Mouse (Mus musculus) CD4-positive, CD25-positive, alpha-beta regulatory T cell, adult 4 months (primary cell): Measurements from ENCODE around the gene Gramd1b. TPM values are rescaled to one million over a fixed set of nuclear protein-coding genes. Genes with fewer than 3 reads are reported as not detected.

ENCODE experiments used
- ATAC-seq: one replicate; pipeline ENCODE4 v1.8.0; 2017
- polyA plus RNA-seq, 2 experiments: library from polyadenylated mRNA; unstranded; fragments of 100-300 nt; shearing (Covaris generic); gene quantifications; one replicate each; pipeline ENCODE4 v1.2.1; 2017

Gene Gramd1b
- polyA plus RNA-seq, 2 experiments from 2014 or later: 57.6 to 69.2 TPM

DNA sequence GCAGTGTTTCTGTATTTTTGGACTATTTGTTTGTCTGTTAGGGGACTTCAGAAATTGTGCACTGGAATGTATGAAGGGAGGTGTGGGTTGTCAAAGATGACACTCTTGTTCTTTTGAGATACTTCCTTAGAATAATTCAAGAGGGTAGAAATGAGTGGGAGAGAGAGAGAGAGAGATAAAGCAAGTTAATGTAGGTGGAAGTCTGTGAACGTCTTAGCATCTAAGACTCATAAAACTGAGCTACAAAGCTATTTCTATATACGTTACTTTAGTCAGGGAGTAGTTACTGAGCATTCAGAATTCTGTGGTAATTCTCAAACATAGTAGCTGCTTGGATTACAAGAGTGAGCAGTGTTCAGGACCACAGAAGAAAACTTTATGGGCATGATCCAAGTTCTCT lies 19.2 kb downstream of the Gramd1b start:
- no peak for ATAC-seq

- no peak for ATAC-seq
These were observed 21.7 kb downstream of the Gramd1b start for GRCm38 (mm10) chr9:40509479-40509878.

GRCm38 (mm10) chr9:40506576-40506975 lies 24.6 kb downstream of the Gramd1b start:
- no peak for ATAC-seq

DNA sequence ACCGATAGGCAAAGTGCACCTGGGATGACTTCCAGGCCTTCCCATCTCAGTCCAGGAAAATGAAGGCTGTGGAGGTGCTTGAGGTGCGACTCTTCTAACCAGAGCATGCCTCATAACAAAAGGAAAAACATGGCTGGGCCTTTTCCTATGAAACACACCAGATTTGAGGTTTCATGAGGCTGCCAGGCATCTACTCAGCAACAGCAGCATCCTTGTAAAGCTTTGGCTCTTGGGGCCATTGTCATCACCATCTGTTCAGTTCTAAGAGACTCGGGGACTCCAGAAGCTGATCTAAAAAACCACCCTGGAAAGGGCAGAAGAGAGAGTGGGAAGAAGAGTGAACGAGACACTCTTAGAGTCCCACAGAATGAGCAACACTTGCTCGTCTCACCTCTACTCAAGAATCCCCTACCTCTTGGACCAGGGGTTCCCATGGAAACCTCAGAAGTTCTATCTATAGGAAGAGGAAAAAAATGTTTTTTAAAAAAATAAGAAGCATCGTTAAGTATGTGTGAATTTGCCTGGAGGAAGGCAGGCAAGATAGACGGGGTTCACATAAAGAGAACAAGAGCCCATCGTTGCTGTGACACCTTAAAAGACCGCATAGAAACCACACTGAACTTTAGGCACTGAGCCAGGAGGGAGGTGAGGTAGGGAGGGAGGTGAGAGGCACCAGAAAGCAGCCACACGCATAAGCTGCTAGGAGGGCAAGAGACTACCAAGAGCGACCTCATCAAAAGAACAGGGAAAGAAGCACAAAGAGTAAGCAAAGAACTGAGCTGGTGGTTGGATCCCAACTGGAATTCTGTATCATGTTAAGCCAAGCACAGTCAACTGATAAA lies 25.5 kb downstream of the Gramd1b start:
- no peak for ATAC-seq

DNA sequence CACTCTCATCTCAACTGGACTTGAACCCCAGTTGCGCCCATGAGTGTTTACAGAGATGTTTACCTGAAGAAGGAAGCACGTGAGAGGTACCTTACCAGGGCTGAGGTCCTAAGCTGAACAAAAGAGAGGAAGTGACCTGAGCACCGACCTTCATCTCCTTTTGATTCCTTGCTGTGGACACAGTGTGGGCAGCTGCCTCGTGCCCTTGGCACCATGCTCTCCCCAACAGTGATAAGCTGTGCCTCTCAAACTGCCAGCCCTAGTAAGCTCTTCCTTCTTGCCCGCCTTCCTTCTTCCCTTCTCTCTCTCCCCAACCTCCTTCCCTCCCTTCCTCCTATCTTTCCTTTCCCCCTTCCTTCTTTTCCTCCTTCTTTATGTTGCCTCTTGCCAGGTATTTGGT lies 26.3 kb downstream of the Gramd1b start:
- no peak for ATAC-seq

GRCm38 (mm10) chr9:40500691-40501090 lies 30.5 kb downstream of the Gramd1b start:
- ATAC-seq: no peak

DNA sequence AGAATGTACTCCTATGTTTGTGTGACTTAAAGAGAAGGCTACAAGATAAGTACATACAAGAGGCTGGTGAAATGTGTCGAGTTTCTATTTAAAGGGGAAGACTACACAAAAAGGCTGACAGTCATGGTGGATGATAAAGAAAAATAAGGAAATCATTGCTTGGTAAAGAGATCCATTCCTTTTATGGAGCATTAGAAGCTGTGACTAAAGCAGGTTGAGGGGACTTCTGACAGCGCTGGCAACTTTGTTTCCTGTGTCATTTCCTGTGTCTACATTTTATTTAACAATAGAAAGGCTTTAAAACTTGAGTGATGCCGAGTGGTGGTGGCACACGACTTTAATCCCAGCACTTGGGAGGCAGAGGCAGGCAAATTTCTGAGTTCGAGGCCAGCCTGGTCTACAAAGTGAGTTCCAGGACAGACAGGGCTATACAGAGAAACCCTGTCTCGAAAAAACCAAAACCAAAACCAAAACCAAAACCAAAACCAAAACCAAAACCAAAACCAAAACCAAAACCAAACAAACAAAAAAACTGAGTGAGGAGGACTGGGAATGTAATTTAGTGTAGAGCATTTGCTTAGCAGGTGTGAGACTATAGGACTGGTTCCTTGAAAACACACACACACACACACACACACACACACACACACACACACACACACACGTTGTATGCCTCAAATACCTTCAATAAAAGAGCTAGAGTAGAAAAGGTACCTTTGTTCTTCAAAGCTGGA lies 48.7 kb downstream of the Gramd1b start:
- ATAC-seq: peak; percentile 82

GRCm38 (mm10) chr9:40481271-40481670 lies 49.9 kb downstream of the Gramd1b start:
- ATAC-seq: no peak

GRCm38 (mm10) chr9:40479333-40479732 lies 51.9 kb downstream of the Gramd1b start:
- peak; percentile 74 for ATAC-seq

GRCm38 (mm10) chr9:40478146-40478900 lies 52.9 kb downstream of the Gramd1b start:
- ATAC-seq: no peak

GRCm38 (mm10) chr9:40477611-40478010 lies 53.6 kb downstream of the Gramd1b start:
- no peak for ATAC-seq

GRCm38 (mm10) chr9:40476098-40476497 lies 55.1 kb downstream of the Gramd1b start:
- ATAC-seq: no peak

DNA sequence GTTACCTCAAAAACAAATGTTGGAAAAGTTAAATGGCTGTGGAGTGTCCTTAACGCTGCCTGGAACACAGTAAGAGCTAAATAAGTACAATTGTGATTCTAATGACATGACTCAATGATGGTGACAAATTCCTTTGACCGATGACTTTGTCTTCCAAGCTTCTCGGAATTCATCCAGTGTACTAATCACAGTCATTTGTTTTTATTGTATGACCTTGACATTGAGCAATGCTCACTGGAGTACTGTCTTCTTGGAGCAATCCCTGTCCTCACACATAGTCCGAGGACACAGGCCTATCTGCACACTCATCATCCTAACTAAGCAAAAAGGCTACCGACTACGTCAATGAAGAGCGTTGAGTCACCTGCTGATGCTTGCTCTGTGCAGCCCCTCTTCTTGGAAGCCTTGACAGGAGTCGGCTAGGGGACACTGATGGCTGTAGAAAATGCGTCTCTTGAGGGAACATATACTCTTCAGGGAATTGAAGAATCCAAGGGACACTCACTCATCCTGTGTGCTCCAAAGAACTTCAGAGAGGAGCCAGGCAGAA lies 58.1 kb downstream of the Gramd1b start:
- no peak for ATAC-seq

DNA sequence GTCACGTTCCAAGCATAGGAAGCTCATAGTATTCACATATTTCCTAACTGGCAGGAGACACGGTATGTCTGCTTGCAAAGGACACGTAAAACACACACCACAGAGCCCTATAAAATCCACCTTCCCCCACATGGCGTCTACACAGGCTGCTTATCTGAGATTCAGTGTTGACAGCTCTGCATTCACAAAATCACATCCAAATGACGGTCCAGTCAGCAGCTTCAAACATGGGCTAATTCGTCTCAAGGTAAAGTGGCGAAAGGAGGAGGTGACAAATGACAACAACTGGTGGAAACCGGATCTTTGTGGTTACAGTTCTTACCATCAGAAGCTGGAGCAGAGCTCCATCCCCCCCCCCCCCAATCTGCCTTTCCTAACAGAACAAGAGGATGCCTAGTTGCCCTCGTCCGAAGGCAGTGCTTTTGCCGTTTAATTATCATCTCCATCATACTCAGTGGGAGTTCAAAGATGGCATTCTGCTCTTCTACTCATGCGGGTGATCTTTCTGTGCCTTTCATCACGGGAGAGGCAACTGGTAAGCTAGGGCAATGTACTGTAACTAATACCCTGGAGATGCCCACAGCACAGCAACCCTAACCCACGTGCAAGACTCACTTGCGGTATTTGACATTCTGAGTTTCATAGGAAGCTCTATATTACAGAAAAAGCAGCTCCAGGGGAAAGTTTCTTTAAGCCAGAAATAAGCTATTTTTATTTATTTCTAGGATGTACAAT lies 61.6 kb downstream of the Gramd1b start:
- no peak for ATAC-seq

GRCm38 (mm10) chr9:40466782-40467181 lies 64.4 kb downstream of the Gramd1b start:
- ATAC-seq: no peak

- no peak for ATAC-seq
These were observed 65.6 kb downstream of the Gramd1b start for GRCm38 (mm10) chr9:40465596-40465995.

DNA sequence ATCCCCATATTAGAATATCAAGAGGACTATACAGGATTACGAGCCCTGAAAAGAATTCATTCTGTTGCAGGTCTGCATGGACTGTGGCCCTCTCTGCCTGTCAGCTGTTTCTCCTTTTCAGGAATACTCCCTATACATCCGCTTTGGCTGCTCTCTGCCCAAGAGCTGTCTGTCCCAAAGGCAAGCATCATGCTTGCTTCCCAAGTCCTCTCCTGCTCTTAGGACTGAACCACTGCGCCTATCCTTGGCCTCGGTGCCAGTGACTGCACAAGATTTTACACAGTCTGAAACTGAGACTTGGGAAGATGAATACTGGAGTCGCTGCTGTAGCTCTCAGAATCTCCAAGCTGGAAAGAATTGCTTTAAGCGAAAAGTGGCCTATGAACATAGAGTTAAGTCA lies 68.8 kb downstream of the Gramd1b start:
- no peak for ATAC-seq

DNA sequence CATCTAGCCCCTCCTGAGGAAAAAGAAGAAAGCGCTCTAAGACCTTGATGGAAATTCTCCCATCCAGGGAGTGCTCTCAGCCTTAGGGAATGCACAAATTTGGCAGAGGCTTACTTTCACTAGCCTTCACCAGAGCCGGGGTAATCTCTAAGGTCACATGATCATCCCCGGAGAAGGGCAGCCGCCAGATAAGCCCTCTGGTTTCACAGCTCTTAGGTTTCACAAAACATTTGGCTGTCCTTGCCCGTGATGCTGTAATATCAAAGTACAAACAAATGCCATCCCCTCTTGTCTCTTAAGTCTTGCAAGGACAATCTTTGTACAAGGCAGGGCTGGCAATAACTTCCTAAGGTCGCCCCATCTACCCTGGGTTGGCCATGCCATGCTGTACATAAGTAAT lies 70.4 kb downstream of the Gramd1b start:
- no peak for ATAC-seq

DNA sequence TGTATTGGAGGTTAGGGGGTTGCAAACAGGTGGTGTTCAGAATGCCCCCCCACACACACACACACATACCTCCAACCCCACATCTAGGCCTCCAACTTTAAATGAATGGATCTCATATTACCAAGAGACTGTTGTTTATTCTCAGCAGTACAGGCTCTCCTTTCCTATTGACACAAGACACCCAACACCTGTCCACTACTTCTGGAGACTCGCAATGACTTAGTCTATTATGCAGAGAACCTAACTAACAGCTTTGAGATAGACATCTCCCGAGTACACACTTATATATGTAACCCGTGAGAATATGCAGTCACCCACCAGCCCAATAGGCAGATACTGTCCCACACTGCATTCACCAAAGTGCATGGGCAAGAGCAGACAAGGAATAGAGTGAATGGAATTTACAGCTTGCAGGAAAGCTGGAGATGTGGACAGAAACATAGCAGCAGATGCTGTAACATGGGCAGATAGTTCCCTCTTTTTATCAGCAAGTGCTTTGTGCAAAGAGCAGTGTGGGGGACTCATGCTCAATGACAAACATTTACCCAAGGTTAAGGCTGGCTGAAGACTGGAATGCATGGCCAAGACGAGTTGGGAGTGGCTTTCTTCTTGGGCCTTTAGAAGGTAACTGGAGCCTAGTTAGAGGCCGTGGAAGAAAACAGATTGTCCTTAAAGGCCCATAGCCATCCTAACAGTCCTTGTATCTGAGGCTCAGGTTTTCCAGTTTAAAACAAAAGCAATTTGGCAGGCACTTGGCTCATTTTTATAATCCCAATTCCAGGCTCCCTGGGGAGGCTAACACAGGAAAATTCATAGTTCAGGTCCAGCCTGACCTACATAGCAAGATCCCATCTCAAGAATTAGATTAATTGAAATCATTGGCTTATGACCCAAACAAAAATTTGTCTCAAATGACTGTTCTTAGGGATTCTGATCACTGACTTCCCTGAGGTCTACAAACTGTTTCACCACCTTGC lies 71.6 kb downstream of the Gramd1b start:
- ATAC-seq: no peak

GRCm38 (mm10) chr9:40458559-40459303 lies 72.5 kb downstream of the Gramd1b start:
- ATAC-seq: no peak
